Mouse (Mus musculus) stomach, postnatal 0 days (tissue): ENCODE measurements around the gene Asic3. TPM values are rescaled to one million over a fixed set of nuclear protein-coding genes. Genes with fewer than 3 reads are reported as not detected.

Experiments used
- ATAC-seq: fragments of 200-750 bp; cut with Nextera tagmentation; 2 replicates; pipeline ENCODE4 v1.8.0; 2017; ENCODE audit not compliant: low FRiP score, low TSS enrichment
- DNase-seq: peaks from one replicate; pipeline ENCODE4 v3.0.0-alpha.2; 2016; ENCODE audit warnings: low spot score
- H3K27ac ChIP-seq: fragments of 300-500 bp; sonication (generic); replicated peaks from 2 replicates; pipeline ENCODE4 v1.5.1; 2014; ENCODE audit warnings: mild to moderate bottlenecking, control low read depth
- H3K27me3 ChIP-seq: fragments of 300-500 bp; sonication (generic); 2 replicates; pipeline ENCODE4 v1.6.1; 2014; ENCODE audit warnings: low read length; ENCODE audit not compliant: control insufficient read depth, insufficient read depth
- H3K36me3 ChIP-seq: fragments of 300-500 bp; sonication (generic); 2 replicates; pipeline ENCODE4 v1.6.1; 2014; ENCODE audit warnings: low read length, mixed read lengths; ENCODE audit not compliant: control insufficient read depth, insufficient read depth
- H3K4me1 ChIP-seq: fragments of 300-500 bp; sonication (generic); replicated peaks from 2 replicates; pipeline ENCODE4 v1.6.1; 2014; ENCODE audit warnings: antibody characterized with exemption; ENCODE audit not compliant: control insufficient read depth, insufficient read depth
- H3K4me2 ChIP-seq: fragments of 300-500 bp; sonication (generic); replicated peaks from 2 replicates; pipeline ENCODE4 v1.6.1; 2014; ENCODE audit warnings: low read depth, mild to moderate bottlenecking, control low read depth, moderate library complexity
- H3K4me3 ChIP-seq: fragments of 300-500 bp; sonication (generic); 2 replicates; pipeline ENCODE4 v1.5.1; 2014; ENCODE audit warnings: low read depth, low read length, control low read depth
- H3K9ac ChIP-seq: fragments of 300-500 bp; sonication (generic); 2 replicates; pipeline ENCODE4 v1.6.1; 2014; ENCODE audit warnings: mild to moderate bottlenecking, low read length, control low read depth, mixed read lengths
- H3K9me3 ChIP-seq: fragments of 300-500 bp; sonication (generic); 2 replicates; pipeline ENCODE4 v1.6.1; 2016; ENCODE audit warnings: low read length; ENCODE audit not compliant: control insufficient read depth
- CTCF ChIP-seq: IDR thresholded peaks from 2 replicates; pipeline ENCODE4 v1.5.1; 2016; ENCODE audit warnings: antibody characterized with exemption, low read depth, mild to moderate bottlenecking, moderate library complexity
- EP300 ChIP-seq: optimal IDR thresholded peaks from 2 replicates; pipeline ENCODE3; 2016; ENCODE audit warnings: antibody characterized with exemption
- WGBS: fragments of 180-500 bp; shearing (Covaris S2); extraction: QIAGEN DNeasy Blood & Tissue Kit; methylation state at CpG from one replicate; pipeline ENCODE4 v1.1.7; 2014; 5-methylcytosine and 5-hydroxymethylcytosine counted together
- polyA plus RNA-seq: library from polyadenylated mRNA; unstranded; fragments of >200 nt; fragmentation: Nextera tagmentation; extraction: Ambion mirVana; gene quantifications from 2 replicates; pipeline ENCODE4 v1.2.1, GENCODE M21; 2015

The Asic3 gene
- polyA plus RNA-seq, 1 experiment from 2014 or later, result not detected

DNA sequence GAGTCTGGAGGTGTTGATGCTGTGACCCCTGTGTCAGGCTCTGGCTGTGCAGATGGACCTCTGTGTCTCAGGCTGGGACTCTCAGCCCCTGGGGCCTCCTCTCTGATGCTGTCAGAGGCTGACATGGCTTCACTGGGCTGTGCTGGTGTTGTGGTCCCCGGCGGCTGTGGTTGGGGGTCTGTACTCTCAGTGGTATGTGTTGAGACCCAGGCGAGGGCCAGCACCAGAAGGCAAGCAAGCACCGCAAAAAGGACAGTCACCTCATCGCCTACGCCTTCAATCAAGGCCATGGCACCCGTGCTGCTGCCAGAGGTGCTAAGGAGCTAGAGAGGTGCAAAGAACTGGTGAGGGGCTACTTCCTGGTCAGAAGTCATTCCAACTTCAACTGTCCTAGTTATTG is 33.4 kb downstream of the Asic3 start:
- ATAC-seq (no peak), DNase-seq (no peak)
- H3K4me1 ChIP-seq, result peaks cover 5% of the 10 kb centered on the region
- no peak overlapping the region for H3K27ac ChIP-seq
- no peaks in the 10 kb centered on the region for H3K9me3 ChIP-seq
- no peak for TF ChIP-seq EP300
- no peak for TF ChIP-seq CTCF
- no peaks in the 10 kb centered on the region for H3K27me3 ChIP-seq
- WGBS, result 81% methylated on average over 7 of the region's 7 CpGs
- H3K9ac ChIP-seq, result no peak overlapping the region
- H3K4me3 ChIP-seq, result no peak overlapping the region
- H3K36me3 ChIP-seq, result peaks cover 7% of the 10 kb centered on the region
- no peak overlapping the region for H3K4me2 ChIP-seq

GRCm38 (mm10) chr5:24447624-24448298 is 34.6 kb downstream of the Asic3 start, which contains the start of gene Tmub1:
Gene Tmub1, minus strand, starts transcription at chr5:24447854.
- no peak for TF ChIP-seq CTCF
- no peak for TF ChIP-seq EP300
- H3K9me3 ChIP-seq, result no peaks in the 10 kb centered on the region
- peak; percentile 76 for ATAC-seq
- H3K4me2 ChIP-seq, result peak within 1 kb of the TSS; percentile 90
- peak within 1 kb of the TSS; percentile 61 for H3K9ac ChIP-seq
- peak; percentile 88 for DNase-seq
- no peaks in the 10 kb centered on the region for H3K27me3 ChIP-seq
- H3K36me3 ChIP-seq, result peaks cover 5% of the 10 kb centered on the region; the same call in 1 of the 2 replicates
- H3K27ac ChIP-seq, result no peak within 1 kb of the TSS
- H3K4me1 ChIP-seq, result peaks cover 5% of the 10 kb centered on the region
- WGBS, result 2% methylated on average over 33 of the region's 34 CpGs
- peak within 1 kb of the TSS; percentile 55 for H3K4me3 ChIP-seq

GRCm38 (mm10) chr5:24451264-24452029 is 38.3 kb downstream of the Asic3 start:
- H3K27ac ChIP-seq, result peak overlapping the region; percentile 92
- no peaks in the 10 kb centered on the region; the same call in 1 of the 2 replicates for H3K4me1 ChIP-seq
- no peaks in the 10 kb centered on the region for H3K36me3 ChIP-seq
- WGBS, result 3% methylated on average over 51 of the region's 66 CpGs
- no peaks in the 10 kb centered on the region for H3K9me3 ChIP-seq
- no peak for TF ChIP-seq CTCF
- no peak for TF ChIP-seq EP300
- peak overlapping the region; percentile 85 for H3K9ac ChIP-seq
- H3K4me2 ChIP-seq, result peak overlapping the region; percentile 97
- H3K27me3 ChIP-seq, result no peaks in the 10 kb centered on the region
- ATAC-seq (peak; percentile 75), DNase-seq (peak; percentile 91)
- H3K4me3 ChIP-seq, result peak overlapping the region; percentile 79

GRCm38 (mm10) chr5:24452030-24452690 is 39.0 kb downstream of the Asic3 start, which contains the start of gene Agap3:
Gene Agap3, plus strand, starts transcription at chr5:24452177.
- ATAC-seq (no peak; the same call in 1 of the 2 replicates), DNase-seq (peak; percentile 48)
- no peaks in the 10 kb centered on the region for H3K36me3 ChIP-seq
- H3K9ac ChIP-seq, result peak within 1 kb of the TSS; percentile 85
- no peaks in the 10 kb centered on the region for H3K9me3 ChIP-seq
- no peaks in the 10 kb centered on the region; the same call in 1 of the 2 replicates for H3K4me1 ChIP-seq
- H3K27me3 ChIP-seq, result no peaks in the 10 kb centered on the region
- H3K27ac ChIP-seq, result peak within 1 kb of the TSS; percentile 92
- H3K4me3 ChIP-seq, result peak within 1 kb of the TSS; percentile 79
- no peak for TF ChIP-seq CTCF
- TF ChIP-seq EP300, result no peak
- WGBS, result under 1% methylated on average over 68 of the region's 85 CpGs
- H3K4me2 ChIP-seq, result peak within 1 kb of the TSS; percentile 97

- TF ChIP-seq CTCF (no peak), EP300 (no peak)
- H3K4me2 ChIP-seq, result peak overlapping the region; percentile 97
- peak overlapping the region; percentile 85 for H3K9ac ChIP-seq
- peak overlapping the region; percentile 79 for H3K4me3 ChIP-seq
- DNase-seq (no peak), ATAC-seq (no peak)
- H3K27me3 ChIP-seq, result no peaks in the 10 kb centered on the region
- no peaks in the 10 kb centered on the region; the same call in 1 of the 2 replicates for H3K4me1 ChIP-seq
- under 1% methylated on average over 28 of the region's 29 CpGs for WGBS
- H3K36me3 ChIP-seq, result no peaks in the 10 kb centered on the region
- no peaks in the 10 kb centered on the region for H3K9me3 ChIP-seq
- H3K27ac ChIP-seq, result peak overlapping the region; percentile 92
These were observed 39.6 kb downstream of the Asic3 start for GRCm38 (mm10) chr5:24452691-24453233.
